Mouse (Mus musculus) neural tube, embryonic 14.5 days (tissue): ENCODE measurements at regions not wholly inside any gene's neighbourhood (a gene's known extent, or its start where the extent isn't known, plus 50 kb on each side); places are given as distances from the start of the nearest gene placed in this dataset.

Source experiments
- ATAC-seq: fragments of 200-750 bp; cut with Nextera tagmentation; 2 replicates; pipeline ENCODE4 v1.8.0; 2017; ENCODE audit warnings: low read depth, mild to moderate bottlenecking, moderate TSS enrichment, moderate library complexity
- H3K27ac ChIP-seq: fragments of 300-500 bp; sonication (generic); 2 replicates; pipeline ENCODE4 v1.5.1; 2014; ENCODE audit warnings: low read depth, mild to moderate bottlenecking, control low read depth, low read length, moderate library complexity, mixed read lengths
- H3K27me3 ChIP-seq: fragments of 300-500 bp; sonication (generic); 2 replicates; pipeline ENCODE4 v1.6.1; 2014; ENCODE audit warnings: low read length; ENCODE audit not compliant: control insufficient read depth, insufficient read depth
- H3K36me3 ChIP-seq: fragments of 300-500 bp; sonication (generic); 2 replicates; pipeline ENCODE4 v1.6.1; 2014; ENCODE audit warnings: low read length, mixed read lengths; ENCODE audit not compliant: control insufficient read depth, insufficient read depth
- H3K4me1 ChIP-seq: fragments of 300-500 bp; sonication (generic); 2 replicates; pipeline ENCODE4 v1.6.1; 2014; ENCODE audit warnings: low read length; ENCODE audit not compliant: control insufficient read depth, insufficient read depth
- H3K4me2 ChIP-seq: fragments of 300-500 bp; sonication (generic); 2 replicates; pipeline ENCODE4 v1.6.1; 2014; ENCODE audit warnings: mild to moderate bottlenecking, low read depth, low read length, control low read depth
- H3K4me3 ChIP-seq: fragments of 300-500 bp; sonication (generic); 2 replicates; pipeline ENCODE4 v1.5.1; 2014; ENCODE audit warnings: low read depth, low read length, control low read depth, mixed read lengths
- H3K9ac ChIP-seq: fragments of 300-500 bp; sonication (generic); replicated peaks from 2 replicates; pipeline ENCODE4 v1.6.1; 2014; ENCODE audit warnings: low read depth, mild to moderate bottlenecking, control low read depth, low read length, mixed read lengths
- H3K9me3 ChIP-seq: fragments of 300-500 bp; sonication (generic); 2 replicates; pipeline ENCODE4 v1.6.1; 2016; ENCODE audit warnings: low read length; ENCODE audit not compliant: control insufficient read depth
- WGBS: fragments of 180-500 bp; shearing (Covaris S2); extraction: QIAGEN DNeasy Blood & Tissue Kit; methylation state at CpG from one replicate; pipeline ENCODE4 v1.1.7; 2014; 5-methylcytosine and 5-hydroxymethylcytosine counted together

- H3K9ac ChIP-seq, result no peak overlapping the region
- H3K27me3 ChIP-seq, result no peaks in the 10 kb centered on the region
- no peaks in the 10 kb centered on the region for H3K9me3 ChIP-seq
- H3K4me2 ChIP-seq, result no peak overlapping the region
- 70% methylated on average over 1 of the region's 1 CpGs for WGBS
- H3K36me3 ChIP-seq, result no peaks in the 10 kb centered on the region
- no peaks in the 10 kb centered on the region for H3K4me1 ChIP-seq
- H3K4me3 ChIP-seq, result no peak overlapping the region
- no peak for ATAC-seq
- no peak overlapping the region for H3K27ac ChIP-seq
Observed at GRCm38 (mm10) chr17:94243821-94244220, 506.0 kb downstream of the Mettl4 start.

- no peaks in the 10 kb centered on the region for H3K4me1 ChIP-seq
- ATAC-seq, result no peak
- H3K27me3 ChIP-seq, result no peaks in the 10 kb centered on the region
- H3K4me2 ChIP-seq, result no peak overlapping the region
- no peak overlapping the region for H3K27ac ChIP-seq
- H3K9me3 ChIP-seq, result no peaks in the 10 kb centered on the region
- H3K36me3 ChIP-seq, result no peaks in the 10 kb centered on the region
- H3K4me3 ChIP-seq, result no peak overlapping the region
- H3K9ac ChIP-seq, result no peak overlapping the region
- 81% methylated on average over 3 of the region's 3 CpGs for WGBS
Observed at GRCm38 (mm10) chr17:94226136-94226535, 523.7 kb downstream of the Mettl4 start.
